Mouse (Mus musculus) E14TG2a.4 (cell line): ENCODE measurements around the gene Pde4a.
A peak's percentile ranks its signal among the peaks of the same experiment; 100 is the strongest.

Source experiments
- H3K27me3 ChIP-seq: 2 replicates; pipeline ENCODE4 v1.6.1; 2014; ENCODE audit warnings: low read length, control low read depth; ENCODE audit not compliant: insufficient read depth
- H3K36me3 ChIP-seq: 2 replicates; pipeline ENCODE4 v1.6.1; 2014; ENCODE audit warnings: low read length, control low read depth; ENCODE audit not compliant: insufficient read depth
- H3K4me1 ChIP-seq: replicated peaks from 2 replicates; pipeline ENCODE4 v1.6.1; 2014; ENCODE audit warnings: low read depth, low read length, control low read depth
- H3K4me3 ChIP-seq: replicated peaks from 2 replicates; pipeline ENCODE4 v1.5.1; 2014; ENCODE audit warnings: mild to moderate bottlenecking, low read length
- H3K9me3 ChIP-seq: 2 replicates; pipeline ENCODE4 v1.6.1; 2014; ENCODE audit warnings: low read length, control low read depth
- CTCF ChIP-seq: conservative IDR thresholded peaks from 2 replicates; pipeline ENCODE4 v1.5.1; 2014; ENCODE audit warnings: low read length
- NANOG ChIP-seq: IDR thresholded peaks from 2 replicates; pipeline ENCODE4 v1.6.1; 2014; ENCODE audit warnings: borderline replicate concordance, low read length, mixed read lengths
- POU5F1 ChIP-seq: IDR thresholded peaks from 2 replicates; pipeline ENCODE4 v1.6.1; 2014; ENCODE audit warnings: low read length, borderline replicate concordance

Gene Pde4a

DNA sequence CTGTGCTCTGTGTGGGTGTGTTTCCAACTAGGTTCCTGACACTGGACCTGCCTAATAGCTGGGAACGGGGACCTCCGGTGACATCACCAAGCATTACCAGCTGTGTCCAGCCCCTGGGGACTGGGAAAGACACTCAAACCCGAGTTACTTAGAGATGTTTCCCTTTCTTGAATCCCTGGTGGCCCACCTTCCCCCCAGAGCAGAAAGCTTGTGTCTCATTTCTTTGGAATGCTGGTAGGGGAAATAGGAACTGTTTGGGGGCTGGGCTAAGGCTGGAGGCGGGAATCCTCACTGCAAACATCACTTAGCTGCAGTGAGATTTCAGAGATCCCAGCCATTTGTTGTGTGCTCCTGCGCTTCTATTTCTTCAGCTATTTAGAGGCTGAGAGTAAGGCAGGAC is 11.7 kb upstream of the Pde4a start:
- no peaks in the 10 kb centered on the region for H3K36me3 ChIP-seq
- peaks cover 31% of the 10 kb centered on the region for H3K4me1 ChIP-seq
- no peak for TF ChIP-seq NANOG
- TF ChIP-seq CTCF, result no peak
- no peak for TF ChIP-seq POU5F1
- H3K4me3 ChIP-seq, result peak overlapping the region; percentile 61
- H3K9me3 ChIP-seq, result no peaks in the 10 kb centered on the region
- H3K27me3 ChIP-seq, result no peaks in the 10 kb centered on the region

DNA sequence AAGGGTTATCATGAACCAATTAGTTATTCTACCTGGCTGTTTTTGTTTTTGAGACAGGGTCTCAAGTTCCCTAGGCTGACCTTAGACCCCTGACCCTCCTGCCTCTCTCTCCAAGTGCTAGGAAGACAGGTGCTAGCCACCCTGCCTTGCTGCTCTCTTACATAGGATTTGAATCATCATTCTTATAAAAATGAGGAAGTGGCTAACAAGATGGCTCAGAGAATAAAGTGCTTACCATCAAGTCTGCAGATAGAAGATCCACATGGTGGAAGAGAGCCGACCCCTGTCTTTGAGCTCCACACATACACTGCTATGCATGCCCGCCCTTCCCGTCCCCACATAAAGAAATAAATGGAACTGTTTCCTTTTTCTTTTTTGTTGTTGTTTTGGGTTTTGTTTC is 10.7 kb upstream of the Pde4a start:
- H3K36me3 ChIP-seq, result no peaks in the 10 kb centered on the region
- H3K9me3 ChIP-seq, result no peaks in the 10 kb centered on the region
- no peaks in the 10 kb centered on the region for H3K27me3 ChIP-seq
- H3K4me1 ChIP-seq, result peaks cover 33% of the 10 kb centered on the region
- TF ChIP-seq CTCF (no peak), POU5F1 (no peak), NANOG (no peak)
- H3K4me3 ChIP-seq, result no peak overlapping the region

DNA sequence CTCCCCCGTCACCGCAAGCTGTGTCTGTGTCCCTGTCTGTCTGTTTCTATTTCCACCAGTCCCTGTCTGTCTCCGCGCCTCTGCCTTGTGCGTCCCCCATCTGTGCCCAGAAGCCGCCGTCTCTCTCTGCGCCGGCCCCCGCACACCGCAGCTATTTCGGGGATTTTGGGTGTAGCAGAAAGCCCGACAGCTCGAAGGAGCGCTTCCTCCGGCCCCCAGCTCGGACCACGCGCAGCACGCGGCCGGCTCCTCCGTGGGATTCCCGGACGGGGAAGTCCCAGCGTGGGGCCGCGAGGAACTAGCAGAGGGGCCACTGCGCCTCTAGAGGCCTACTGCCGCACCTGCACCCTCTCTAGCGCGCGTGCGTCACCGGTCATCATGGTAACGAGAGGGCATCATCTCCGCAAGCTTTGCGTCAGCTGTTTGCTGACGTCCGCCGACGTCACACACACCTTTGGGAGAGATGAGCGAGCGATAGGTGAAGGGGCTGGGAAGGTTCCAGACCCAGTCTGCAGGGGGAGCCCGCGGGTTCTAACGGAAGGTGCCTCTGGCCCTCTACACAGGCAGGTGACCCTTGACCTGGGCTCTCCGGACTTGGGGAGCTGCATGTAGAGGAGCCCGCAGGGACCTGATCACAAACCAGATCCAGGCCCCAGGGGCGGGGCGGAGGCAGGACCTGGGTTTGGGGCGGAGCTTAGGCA is 4.2 kb upstream of the Pde4a start:
- peak; percentile 73 for TF ChIP-seq CTCF
- no peak for TF ChIP-seq POU5F1
- no peak for TF ChIP-seq NANOG
- peaks cover 39% of the 10 kb centered on the region for H3K27me3 ChIP-seq
- no peaks in the 10 kb centered on the region for H3K36me3 ChIP-seq
- peaks cover 42% of the 10 kb centered on the region for H3K4me1 ChIP-seq
- peak overlapping the region; percentile 87 for H3K4me3 ChIP-seq
- no peaks in the 10 kb centered on the region for H3K9me3 ChIP-seq

DNA sequence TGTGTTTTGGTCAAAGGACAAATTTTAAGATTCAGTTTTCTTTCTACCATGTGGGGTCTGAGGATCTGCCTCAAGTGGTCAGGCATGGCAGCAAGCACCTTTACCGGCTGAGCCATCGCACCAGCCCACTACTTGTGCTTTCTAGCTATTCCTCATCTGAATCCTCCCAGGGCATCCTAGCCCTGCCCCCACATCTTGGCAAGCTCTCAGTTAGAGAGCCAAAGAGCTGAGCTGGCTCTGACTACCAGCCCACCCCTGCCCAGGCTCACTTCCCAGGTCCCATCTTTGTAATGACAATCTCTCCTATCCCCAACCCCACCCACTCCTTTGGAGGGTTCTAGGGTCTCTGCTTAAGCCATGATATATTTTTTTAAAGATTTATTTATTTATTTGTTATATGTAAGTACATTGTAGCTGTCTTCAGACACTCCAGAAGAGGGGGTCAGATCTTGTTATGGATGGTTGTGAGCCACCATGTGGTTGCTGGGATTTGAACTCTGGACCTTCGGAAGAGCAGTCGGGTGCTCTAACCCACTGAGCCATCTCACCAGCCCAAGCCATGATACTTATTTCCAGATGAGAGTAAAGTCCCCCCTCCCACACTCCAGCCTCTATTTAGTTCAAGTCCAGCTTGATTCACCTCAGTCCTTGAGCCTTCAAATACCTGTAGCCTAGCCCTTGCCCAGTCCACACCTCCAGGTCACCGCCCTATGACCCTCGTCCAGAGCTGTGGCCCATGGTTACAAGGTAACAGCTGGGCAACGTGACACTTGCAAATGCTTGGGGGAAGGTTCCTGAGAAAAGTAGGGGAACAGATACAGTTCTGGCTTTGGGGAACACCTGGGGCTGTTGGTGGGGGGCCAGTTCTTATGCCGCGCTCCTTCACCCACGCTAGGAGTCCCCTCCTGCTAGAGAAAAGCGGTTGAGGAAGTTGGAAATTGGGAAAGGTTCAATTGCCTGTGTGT is 2.1 kb upstream of the Pde4a start:
- peak overlapping the region; percentile 64 for H3K4me3 ChIP-seq
- H3K4me1 ChIP-seq, result peaks cover 53% of the 10 kb centered on the region
- no peaks in the 10 kb centered on the region for H3K9me3 ChIP-seq
- peaks cover 56% of the 10 kb centered on the region for H3K27me3 ChIP-seq
- no peaks in the 10 kb centered on the region for H3K36me3 ChIP-seq
- TF ChIP-seq CTCF (no peak), POU5F1 (no peak), NANOG (no peak)

- peak overlapping the region; percentile 64 for H3K4me3 ChIP-seq
- no peaks in the 10 kb centered on the region for H3K9me3 ChIP-seq
- peaks cover 56% of the 10 kb centered on the region for H3K27me3 ChIP-seq
- no peaks in the 10 kb centered on the region for H3K36me3 ChIP-seq
- peaks cover 58% of the 10 kb centered on the region for H3K4me1 ChIP-seq
- TF ChIP-seq POU5F1 (no peak), NANOG (no peak), CTCF (no peak)
Observed at GRCm38 (mm10) chr9:21164072-21164471, 1.4 kb upstream of the Pde4a start.

DNA sequence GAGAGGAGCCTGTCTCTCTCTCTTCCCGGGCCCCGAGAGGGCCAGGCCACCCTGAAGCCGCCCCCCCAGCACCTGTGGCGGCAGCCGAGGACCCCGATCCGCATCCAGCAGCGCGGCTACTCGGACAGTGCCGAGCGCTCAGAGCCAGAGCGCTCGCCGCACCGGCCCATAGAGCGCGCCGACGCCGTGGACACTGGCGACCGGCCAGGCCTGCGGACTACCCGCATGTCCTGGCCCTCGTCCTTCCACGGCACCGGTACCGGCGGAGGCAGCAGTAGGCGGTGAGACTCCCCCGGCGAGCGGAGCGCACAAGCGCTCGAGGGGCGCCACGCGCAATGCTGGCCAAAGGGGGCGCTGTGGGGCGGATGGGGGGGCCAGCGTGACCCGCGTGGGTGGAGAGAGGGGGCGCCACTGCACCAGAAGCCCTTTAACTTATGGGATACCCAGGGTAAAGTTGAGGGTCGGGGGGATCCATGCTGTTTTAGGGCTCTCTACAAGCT is 488 bp downstream of the Pde4a start:
- TF ChIP-seq POU5F1, result no peak
- no peak for TF ChIP-seq CTCF
- no peak for TF ChIP-seq NANOG
- peak overlapping the region; percentile 92 for H3K4me3 ChIP-seq
- no peaks in the 10 kb centered on the region for H3K9me3 ChIP-seq
- peaks cover 56% of the 10 kb centered on the region for H3K27me3 ChIP-seq
- H3K36me3 ChIP-seq, result no peaks in the 10 kb centered on the region
- H3K4me1 ChIP-seq, result peaks cover 45% of the 10 kb centered on the region

GRCm38 (mm10) chr9:21166516-21166915 is 1.0 kb downstream of the Pde4a start:
- Histone ChIP-seq H3K36me3 (no peaks in the 10 kb centered on the region), H3K27me3 (peaks cover 56% of the 10 kb centered on the region), H3K4me3 (peak overlapping the region; percentile 92), H3K4me1 (peaks cover 44% of the 10 kb centered on the region), H3K9me3 (no peaks in the 10 kb centered on the region)
- no peak for TF ChIP-seq NANOG
- TF ChIP-seq CTCF, result no peak; the same call in 1 of the 2 replicates
- TF ChIP-seq POU5F1, result no peak

DNA sequence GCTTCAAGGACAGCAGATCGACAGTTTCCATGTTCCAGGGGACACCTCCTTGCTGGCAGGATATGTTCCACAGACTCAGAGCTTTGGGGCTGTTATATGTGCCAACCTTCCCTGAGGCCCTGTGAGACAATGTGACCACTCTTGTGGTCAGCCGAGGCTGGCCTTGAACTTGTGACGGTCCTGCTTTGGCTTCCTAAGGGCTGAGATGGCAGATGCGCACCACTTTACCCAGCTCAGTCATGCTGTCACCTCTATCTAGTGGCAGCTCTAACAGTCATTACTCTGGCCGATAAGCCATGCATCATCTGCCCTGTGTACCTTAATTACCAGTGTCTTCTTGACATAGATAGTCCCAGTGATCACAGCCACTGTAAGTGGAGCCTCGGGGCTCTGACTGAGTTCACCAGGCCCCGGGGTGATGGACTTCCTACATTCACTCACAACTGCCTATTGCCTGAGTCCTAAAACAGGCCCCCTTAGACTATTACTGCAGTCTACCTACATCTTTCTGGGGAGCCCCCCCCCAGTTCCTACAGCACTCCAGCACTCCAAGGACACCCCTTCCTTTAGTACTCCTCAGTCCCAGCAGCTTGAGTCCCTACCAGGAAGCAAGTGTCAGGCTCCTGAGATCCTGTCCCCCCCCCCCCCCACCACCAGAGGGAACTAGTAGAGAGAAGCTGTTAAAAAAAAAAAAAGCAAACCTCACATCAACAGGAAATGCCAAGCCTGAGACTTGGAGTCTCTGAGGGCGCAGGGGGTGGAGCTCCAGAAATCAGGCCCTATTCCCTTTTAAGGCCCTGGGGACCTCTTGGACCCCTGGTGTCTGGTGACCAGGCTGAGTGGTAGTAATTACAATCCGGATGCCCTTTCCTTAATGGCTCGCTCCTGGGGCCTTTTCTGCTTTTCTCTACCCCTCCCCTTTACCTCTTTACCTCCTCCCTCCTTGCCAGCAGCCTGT is 1.9 kb downstream of the Pde4a start:
- H3K27me3 ChIP-seq, result peaks cover 53% of the 10 kb centered on the region
- TF ChIP-seq CTCF, result no peak
- TF ChIP-seq NANOG, result no peak
- no peak for TF ChIP-seq POU5F1
- no peaks in the 10 kb centered on the region for H3K36me3 ChIP-seq
- H3K9me3 ChIP-seq, result no peaks in the 10 kb centered on the region
- H3K4me1 ChIP-seq, result peaks cover 39% of the 10 kb centered on the region
- H3K4me3 ChIP-seq, result no peak overlapping the region; the same call in 1 of the 2 replicates
